In the genomic region with DNA sequence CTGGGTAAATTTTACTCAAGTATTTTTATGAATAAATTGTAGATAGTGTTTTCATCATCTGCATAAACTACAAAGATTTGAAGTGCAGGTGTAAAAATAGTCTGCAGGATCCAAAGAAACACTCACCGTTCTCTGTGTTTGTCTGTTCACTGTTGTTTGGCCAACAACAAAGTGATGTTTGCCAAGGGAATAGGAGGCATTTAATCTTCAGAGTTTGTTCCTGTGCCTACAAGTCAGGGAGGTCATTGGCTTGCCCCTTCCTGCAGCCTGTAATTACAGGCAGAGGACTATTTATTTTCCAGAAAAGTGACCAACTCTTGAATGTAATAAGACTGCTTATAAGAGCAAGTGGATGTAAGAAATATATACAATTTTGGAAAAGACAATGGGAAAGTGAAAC, we compare ENCODE assay signal across 28 mouse cellular contexts. TPM values are rescaled to one million over a fixed set of nuclear protein-coding genes. Genes with fewer than 3 reads are reported as not detected.
"Had no signal": no experiment of that assay in that cellular context is flagged by ENCODE, and none has a peak within 500 bp of the region (broad histone marks: within the 10 kb centered on the region; RNA-seq: fewer than 3 reads in every experiment).

No protein-coding gene starts in this region.

- H3K4me2 ChIP-seq: embryonic facial prominence, embryonic 12.5 days; embryonic facial prominence, embryonic 13.5 days; embryonic facial prominence, embryonic 15.5 days; forebrain, embryonic 12.5 days; forebrain, embryonic 13.5 days; forebrain, embryonic 15.5 days had no signal

- H3K4me3 ChIP-seq: embryonic facial prominence, embryonic 10.5 days; embryonic facial prominence, embryonic 12.5 days; embryonic facial prominence, embryonic 13.5 days; embryonic facial prominence, embryonic 15.5 days; erythroblast, embryonic 14.5 days; forebrain, embryonic 10.5 days; forebrain, embryonic 12.5 days; forebrain, embryonic 13.5 days; forebrain, embryonic 15.5 days; gastrocnemius, adult 2 months had no signal

- H3K36me3 ChIP-seq: embryonic facial prominence, embryonic 10.5 days; embryonic facial prominence, embryonic 12.5 days; embryonic facial prominence, embryonic 13.5 days; embryonic facial prominence, embryonic 15.5 days; forebrain, embryonic 10.5 days; forebrain, embryonic 12.5 days; forebrain, embryonic 15.5 days had no signal

- H3K4me1 ChIP-seq: embryonic facial prominence, embryonic 15.5 days; forebrain, embryonic 10.5 days; forebrain, embryonic 12.5 days; forebrain, embryonic 13.5 days; forebrain, embryonic 15.5 days had no signal

- H3K9ac ChIP-seq: embryonic facial prominence, embryonic 12.5 days; embryonic facial prominence, embryonic 13.5 days; embryonic facial prominence, embryonic 15.5 days; forebrain, embryonic 12.5 days; forebrain, embryonic 13.5 days; forebrain, embryonic 15.5 days; forebrain, postnatal 0 days had no signal

- ATAC-seq: forebrain, embryonic 13.5 days; forebrain, embryonic 14.5 days; forebrain, embryonic 15.5 days; forebrain, embryonic 16.5 days; forebrain, postnatal 0 days had no signal

- DNase-seq: cerebellum, adult 2 months; cerebellum, adult 8-10 months; cerebellum, adult 9-10 months; cerebellum, adult 9-11 months; cerebellum, postnatal 10 days; cerebellum, postnatal 14 days; cerebellum, postnatal 25 days; cerebellum, postnatal 36 days; embryo, embryonic 11 days; forebrain, postnatal 0 days; gastrocnemius, adult 2 months; gastrocnemius, postnatal 10 days; gastrocnemius, postnatal 14 days; gastrocnemius, postnatal 25 days; gastrocnemius, postnatal 36 days; heart, adult 11 months; heart, adult 18-20 months had no signal

- H3K27ac ChIP-seq: embryonic facial prominence, embryonic 10.5 days; embryonic facial prominence, embryonic 12.5 days; embryonic facial prominence, embryonic 13.5 days; embryonic facial prominence, embryonic 15.5 days; forebrain, embryonic 10.5 days; forebrain, embryonic 12.5 days; forebrain, embryonic 13.5 days; forebrain, embryonic 15.5 days; gastrocnemius, adult 2 months had no signal

- H3K27me3 ChIP-seq: embryonic facial prominence, embryonic 12.5 days; embryonic facial prominence, embryonic 13.5 days; embryonic facial prominence, embryonic 15.5 days; forebrain, embryonic 12.5 days; forebrain, embryonic 13.5 days; forebrain, embryonic 15.5 days had no signal

- H3K9me3 ChIP-seq: embryonic facial prominence, embryonic 10.5 days; embryonic facial prominence, embryonic 12.5 days; embryonic facial prominence, embryonic 13.5 days; embryonic facial prominence, embryonic 15.5 days; forebrain, embryonic 10.5 days; forebrain, embryonic 12.5 days; forebrain, embryonic 13.5 days; forebrain, embryonic 15.5 days had no signal

RNA-seq across cellular contexts. Expression of gene Met, which starts 38.7 kb away (rescaled TPM):
- polyA plus RNA-seq: erythroblast, embryonic 14.5 days had no signal
